Mouse (Mus musculus): ENCODE results near the gene Mycbp. TPM values are rescaled to one million over a fixed set of nuclear protein-coding genes. Genes with fewer than 3 reads are reported as not detected.
A peak's percentile ranks its signal among the peaks of the same experiment; 100 is the strongest.

Gene Mycbp
- polyA plus RNA-seq, 1 experiment, result 21.8 TPM

DNA sequence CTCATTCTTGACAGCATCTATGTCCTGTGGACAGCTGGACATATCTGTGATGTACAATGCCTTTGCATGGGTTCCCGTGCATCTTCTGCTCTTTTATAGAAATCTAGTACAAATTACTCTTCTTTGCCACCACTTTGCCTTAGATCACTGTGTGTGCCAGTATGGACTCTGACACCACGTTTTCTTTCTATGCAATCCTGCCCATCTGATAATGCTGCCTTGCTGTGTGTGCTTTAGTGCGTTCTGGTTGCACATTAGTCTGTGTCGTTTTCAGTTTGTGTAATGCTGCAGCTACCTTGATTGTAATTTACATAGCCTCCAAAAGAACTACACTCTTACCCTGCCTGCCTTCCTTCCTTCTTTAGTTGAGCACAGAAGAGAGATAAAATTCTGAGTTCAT is 6.9 kb downstream of the Mycbp start:
- no peaks in the 10 kb centered on the region for H3K27me3 ChIP-seq (ENCODE audit: control insufficient read depth, insufficient read depth, insufficient read length)
- H3K79me3 ChIP-seq (ENCODE audit: low read depth), result peaks cover 49% of the 10 kb centered on the region
- peaks cover 62% of the 10 kb centered on the region for H3K36me3 ChIP-seq (ENCODE audit: control insufficient read depth, insufficient read depth)
- H3ac ChIP-seq (ENCODE audit: control insufficient read depth, insufficient read length, low read depth), result no peak overlapping the region
- H3K79me2 ChIP-seq (ENCODE audit: control insufficient read depth, insufficient read depth), result peaks cover 96% of the 10 kb centered on the region
- H3K4me3 ChIP-seq (ENCODE audit: insufficient read depth, poor library complexity, severe bottlenecking), result no peak overlapping the region
- no peak for TF ChIP-seq MYOG (IDR thresholded peaks at IDR 0.05; ENCODE audit: control insufficient read depth, extremely low read depth, insufficient read length)
- TF ChIP-seq CEBPB (IDR thresholded peaks at IDR 0.05; ENCODE audit: low read depth), result no peak
- no peak for TF ChIP-seq MAX (IDR thresholded peaks at IDR 0.05)
- no peak for TF ChIP-seq FOSL1 (IDR thresholded peaks at IDR 0.05; ENCODE audit: insufficient read depth, low read length, poor library complexity, severe bottlenecking)
- no peak for TF ChIP-seq CTCF (IDR thresholded peaks at IDR 0.05; ENCODE audit: control insufficient read depth, insufficient read depth, insufficient read length)
- no peak for TF ChIP-seq USF1 (IDR thresholded peaks at IDR 0.05; ENCODE audit: low read depth)
- no peak for TF ChIP-seq MYOD1 (IDR thresholded peaks at IDR 0.05; ENCODE audit: control insufficient read depth, insufficient read length, low read depth)

DNA sequence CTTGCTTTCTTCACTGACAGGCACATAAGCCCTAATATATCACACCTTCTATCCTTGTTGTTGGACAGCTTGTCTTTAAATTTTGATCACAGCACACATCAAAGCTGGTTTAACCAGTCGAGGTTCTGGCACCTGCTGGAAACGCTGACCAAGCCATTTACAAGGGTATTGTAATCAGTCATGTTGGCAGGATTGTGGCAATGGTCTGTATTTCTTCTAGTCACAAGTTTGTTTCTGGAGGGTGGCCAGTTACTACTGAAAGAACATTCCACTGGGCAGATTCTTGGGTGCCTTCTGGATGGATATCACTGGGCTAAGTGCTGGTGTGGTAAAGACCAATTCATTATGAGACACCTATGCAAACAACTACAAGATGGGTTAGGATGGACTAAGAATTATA is 7.8 kb downstream of the Mycbp start:
- H3K36me3 ChIP-seq (ENCODE audit: control insufficient read depth, insufficient read depth), result peaks cover 62% of the 10 kb centered on the region

GRCm38 (mm10) chr4:123916748-123917547 is 12.3 kb downstream of the Mycbp start, which contains the start of gene Rragc:
Rragc (plus strand) TSS chr4:123917446.
- Histone ChIP-seq H3K4me3 (ENCODE audit: insufficient read depth, poor library complexity, severe bottlenecking) (peak within 1 kb of the TSS; percentile 82), H3K36me3 (ENCODE audit: control insufficient read depth, insufficient read depth) (peaks cover 54% of the 10 kb centered on the region), H3K79me2 (ENCODE audit: control insufficient read depth, insufficient read depth) (peaks cover 92% of the 10 kb centered on the region), H3ac (ENCODE audit: control insufficient read depth, insufficient read length, low read depth) (peak within 1 kb of the TSS; percentile 92), H3K79me3 (ENCODE audit: low read depth) (peaks cover 46% of the 10 kb centered on the region), H3K27me3 (ENCODE audit: control insufficient read depth, insufficient read depth, insufficient read length) (no peaks in the 10 kb centered on the region)
- no peak for TF ChIP-seq MYOD1 (IDR thresholded peaks at IDR 0.05; ENCODE audit: control insufficient read depth, insufficient read length, low read depth)
- no peak for TF ChIP-seq CTCF (IDR thresholded peaks at IDR 0.05; ENCODE audit: control insufficient read depth, insufficient read depth, insufficient read length)
- no peak for TF ChIP-seq FOSL1 (IDR thresholded peaks at IDR 0.05; ENCODE audit: insufficient read depth, low read length, poor library complexity, severe bottlenecking)
- TF ChIP-seq MYOG (IDR thresholded peaks at IDR 0.05; ENCODE audit: control insufficient read depth, extremely low read depth, insufficient read length), result no peak
- peak; percentile 96 for TF ChIP-seq MAX (IDR thresholded peaks at IDR 0.05)
- no peak for TF ChIP-seq CEBPB (IDR thresholded peaks at IDR 0.05; ENCODE audit: low read depth)
- peak; percentile 96 for TF ChIP-seq USF1 (IDR thresholded peaks at IDR 0.05; ENCODE audit: low read depth)

More for the DNA sequence above, 7.8 kb downstream of the Mycbp start:
- no peaks in the 10 kb centered on the region for H3K27me3 ChIP-seq (ENCODE audit: control insufficient read depth, insufficient read depth, insufficient read length)
- TF ChIP-seq USF1 (IDR thresholded peaks at IDR 0.05; ENCODE audit: low read depth) (no peak), MAX (IDR thresholded peaks at IDR 0.05) (no peak), FOSL1 (IDR thresholded peaks at IDR 0.05; ENCODE audit: insufficient read depth, low read length, poor library complexity, severe bottlenecking) (no peak), CTCF (IDR thresholded peaks at IDR 0.05; ENCODE audit: control insufficient read depth, insufficient read depth, insufficient read length) (no peak), CEBPB (IDR thresholded peaks at IDR 0.05; ENCODE audit: low read depth) (no peak), MYOG (IDR thresholded peaks at IDR 0.05; ENCODE audit: control insufficient read depth, extremely low read depth, insufficient read length) (no peak), MYOD1 (IDR thresholded peaks at IDR 0.05; ENCODE audit: control insufficient read depth, insufficient read length, low read depth) (no peak)
- no peak overlapping the region for H3K4me3 ChIP-seq (ENCODE audit: insufficient read depth, poor library complexity, severe bottlenecking)
- H3K79me2 ChIP-seq (ENCODE audit: control insufficient read depth, insufficient read depth), result peaks cover 94% of the 10 kb centered on the region
- H3ac ChIP-seq (ENCODE audit: control insufficient read depth, insufficient read length, low read depth), result no peak overlapping the region
- peaks cover 42% of the 10 kb centered on the region for H3K79me3 ChIP-seq (ENCODE audit: low read depth)

GRCm38 (mm10) chr4:123917548-123918140 is 13.0 kb downstream of the Mycbp start, which contains the start of gene 4930535I16Rik:
4930535I16Rik (minus strand) TSS chr4:123918022.
- H3K79me3 ChIP-seq (ENCODE audit: low read depth), result peaks cover 46% of the 10 kb centered on the region
- H3K79me2 ChIP-seq (ENCODE audit: control insufficient read depth, insufficient read depth), result peaks cover 85% of the 10 kb centered on the region
- no peak for TF ChIP-seq FOSL1 (IDR thresholded peaks at IDR 0.05; ENCODE audit: insufficient read depth, low read length, poor library complexity, severe bottlenecking)
- no peak for TF ChIP-seq MYOG (IDR thresholded peaks at IDR 0.05; ENCODE audit: control insufficient read depth, extremely low read depth, insufficient read length)
- TF ChIP-seq CEBPB (IDR thresholded peaks at IDR 0.05; ENCODE audit: low read depth), result no peak
- no peak for TF ChIP-seq MYOD1 (IDR thresholded peaks at IDR 0.05; ENCODE audit: control insufficient read depth, insufficient read length, low read depth)
- TF ChIP-seq MAX (IDR thresholded peaks at IDR 0.05), result no peak
- TF ChIP-seq USF1 (IDR thresholded peaks at IDR 0.05; ENCODE audit: low read depth), result no peak
- no peak for TF ChIP-seq CTCF (IDR thresholded peaks at IDR 0.05; ENCODE audit: control insufficient read depth, insufficient read depth, insufficient read length)
- no peaks in the 10 kb centered on the region for H3K27me3 ChIP-seq (ENCODE audit: control insufficient read depth, insufficient read depth, insufficient read length)
- peak within 1 kb of the TSS; percentile 92 for H3ac ChIP-seq (ENCODE audit: control insufficient read depth, insufficient read length, low read depth)
- H3K4me3 ChIP-seq (ENCODE audit: insufficient read depth, poor library complexity, severe bottlenecking), result peak within 1 kb of the TSS; percentile 82
- H3K36me3 ChIP-seq (ENCODE audit: control insufficient read depth, insufficient read depth), result peaks cover 54% of the 10 kb centered on the region

GRCm38 (mm10) chr4:123918851-123919250 is 14.2 kb downstream of the Mycbp start:
- Histone ChIP-seq H3K27me3 (ENCODE audit: control insufficient read depth, insufficient read depth, insufficient read length) (no peaks in the 10 kb centered on the region), H3K36me3 (ENCODE audit: control insufficient read depth, insufficient read depth) (peaks cover 58% of the 10 kb centered on the region), H3ac (ENCODE audit: control insufficient read depth, insufficient read length, low read depth) (peak overlapping the region; percentile 45), H3K4me3 (ENCODE audit: insufficient read depth, poor library complexity, severe bottlenecking) (peak overlapping the region; percentile 82), H3K79me3 (ENCODE audit: low read depth) (peaks cover 45% of the 10 kb centered on the region), H3K79me2 (ENCODE audit: control insufficient read depth, insufficient read depth) (peaks cover 73% of the 10 kb centered on the region)
- TF ChIP-seq MYOG (IDR thresholded peaks at IDR 0.05; ENCODE audit: control insufficient read depth, extremely low read depth, insufficient read length) (no peak), FOSL1 (IDR thresholded peaks at IDR 0.05; ENCODE audit: insufficient read depth, low read length, poor library complexity, severe bottlenecking) (no peak), CEBPB (IDR thresholded peaks at IDR 0.05; ENCODE audit: low read depth) (no peak), USF1 (IDR thresholded peaks at IDR 0.05; ENCODE audit: low read depth) (no peak), CTCF (IDR thresholded peaks at IDR 0.05; ENCODE audit: control insufficient read depth, insufficient read depth, insufficient read length) (no peak), MAX (IDR thresholded peaks at IDR 0.05) (no peak), MYOD1 (IDR thresholded peaks at IDR 0.05; ENCODE audit: control insufficient read depth, insufficient read length, low read depth) (no peak)
